Mouse (Mus musculus) thymus, postnatal 0 days (tissue): Measurements from ENCODE around the gene Ptges. TPM values are rescaled to one million over a fixed set of nuclear protein-coding genes. Genes with fewer than 3 reads are reported as not detected.
A peak's percentile ranks its signal among the peaks of the same experiment; 100 is the strongest.

Source experiments
- DNase-seq: peaks from one replicate; pipeline ENCODE4 v3.0.0-alpha.2; 2015; ENCODE audit warnings: low spot score
- polyA plus RNA-seq: library from polyadenylated mRNA; unstranded; fragments of >200 nt; fragmentation: Nextera tagmentation; extraction: Ambion mirVana; gene quantifications from 2 replicates; pipeline ENCODE4 v1.2.1, GENCODE M21; 2015

Gene Ptges
- polyA plus RNA-seq, 1 experiment from 2014 or later = 3.2 TPM

DNA sequence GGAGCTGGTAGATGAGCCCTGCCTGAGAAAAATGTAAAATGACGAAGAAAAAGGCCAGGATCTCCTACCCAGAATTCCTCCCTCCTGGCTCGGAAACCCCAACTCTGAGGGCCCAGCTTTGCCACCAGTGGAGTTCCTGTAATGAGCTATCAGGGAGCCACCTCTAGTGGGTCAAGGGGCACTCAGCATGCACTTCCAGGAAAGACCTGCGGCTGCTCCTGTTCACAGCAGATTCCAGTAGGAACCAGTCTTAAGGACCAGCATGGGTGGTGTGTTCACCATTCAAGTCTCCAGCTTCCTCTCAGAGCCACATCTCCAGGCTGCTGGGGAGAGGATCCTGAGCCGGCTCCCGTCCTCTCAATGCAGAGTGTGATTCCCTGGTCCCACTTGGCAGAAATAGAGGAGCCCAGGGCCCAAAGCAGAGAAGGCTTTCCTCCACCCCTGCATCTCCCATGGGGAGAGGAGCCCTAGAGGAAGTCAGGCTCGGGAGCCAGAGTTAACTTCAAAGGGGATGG, 28.0 kb downstream of the Ptges start:
- no peak for DNase-seq

DNA sequence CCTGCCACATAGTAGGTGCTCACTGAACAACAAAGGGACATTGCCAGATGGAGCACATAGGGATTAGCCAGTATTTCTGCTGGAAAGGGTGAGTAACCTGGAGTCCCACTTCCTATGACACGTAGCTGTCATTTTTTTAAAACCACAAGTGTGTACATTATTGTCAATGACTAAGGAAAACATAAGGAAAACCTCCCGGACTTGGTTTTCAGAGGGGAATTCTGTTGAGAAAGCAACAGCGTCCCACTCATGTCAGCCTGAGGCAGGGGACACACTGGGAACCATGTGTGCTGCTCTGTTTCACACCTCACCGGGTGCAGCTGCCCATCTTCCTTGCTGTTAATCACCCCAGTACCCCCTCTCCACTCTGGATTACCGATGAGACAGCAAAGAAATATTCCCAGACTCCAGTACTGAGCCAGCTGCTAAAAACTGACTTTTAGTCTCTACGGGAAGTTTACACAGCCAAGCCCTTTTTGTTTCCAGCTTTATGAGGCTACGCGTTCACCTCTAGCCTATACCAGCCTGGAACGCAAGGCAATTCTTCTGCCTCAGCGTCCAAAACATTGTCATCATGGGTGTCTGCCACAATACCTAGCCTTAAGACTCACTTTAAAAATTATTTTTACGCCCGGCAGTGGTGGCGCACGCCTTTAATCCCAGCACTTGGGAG, 30.1 kb downstream of the Ptges start:
- no peak for DNase-seq

DNA sequence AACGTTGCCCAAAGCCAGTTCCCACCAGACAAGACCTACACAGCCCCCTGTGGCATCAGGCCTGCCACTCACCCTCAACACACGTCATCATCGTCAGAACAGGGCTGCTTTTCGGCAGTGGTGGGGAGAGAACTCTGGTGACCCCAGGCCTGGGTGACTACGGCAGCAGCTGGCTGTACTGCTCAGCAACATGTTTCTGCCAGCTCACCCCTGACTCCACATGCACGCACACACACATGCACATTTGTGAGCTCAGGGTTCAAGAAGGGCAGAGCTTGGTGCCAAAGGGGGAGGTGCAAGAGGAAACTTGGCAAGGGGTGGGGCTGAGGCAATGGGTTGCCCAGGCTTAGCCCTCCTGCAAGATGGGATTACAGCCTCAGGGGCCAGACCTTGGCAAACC, 32.4 kb downstream of the Ptges start:
- DNase-seq = peak; percentile 38

DNA sequence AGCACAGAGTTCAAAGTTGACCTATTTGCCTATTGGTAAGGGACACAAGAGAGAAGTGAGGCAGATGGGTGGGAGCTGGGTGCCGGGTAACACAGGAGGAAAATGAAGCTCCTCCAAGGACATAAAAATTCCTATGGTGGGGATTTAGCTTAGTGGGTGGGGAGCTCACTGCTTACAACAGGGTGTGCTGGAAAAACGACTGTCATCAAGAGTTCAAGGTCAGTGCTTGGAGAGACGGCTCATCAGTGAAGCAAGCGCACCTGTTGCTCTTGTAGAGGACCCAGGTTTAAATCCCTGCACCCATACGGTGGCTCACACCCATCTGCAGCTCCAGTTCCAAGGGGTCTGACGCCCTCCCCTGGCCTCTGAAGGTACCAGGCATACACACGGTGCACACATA, 35.7 kb downstream of the Ptges start:
- no peak for DNase-seq

DNA sequence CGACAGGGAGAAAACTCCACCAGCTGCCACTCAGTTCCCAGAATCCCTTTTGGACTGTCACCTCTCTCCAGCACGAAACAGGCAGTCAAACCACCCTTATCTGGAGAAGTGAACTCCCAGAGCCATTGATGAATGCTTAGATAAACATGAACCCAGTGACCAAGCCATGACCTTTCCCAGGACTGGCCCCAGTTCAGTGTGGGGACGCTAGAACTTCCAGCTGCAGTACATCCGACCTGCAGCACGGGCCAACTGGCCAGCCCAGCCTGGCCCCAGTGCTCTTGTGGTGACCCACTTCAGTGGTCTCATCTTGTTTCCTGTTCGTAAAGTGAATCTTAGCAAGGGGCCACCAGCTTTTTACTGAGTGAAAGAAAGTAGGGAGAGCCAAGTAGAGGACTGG, 36.3 kb downstream of the Ptges start:
- no peak for DNase-seq

DNA sequence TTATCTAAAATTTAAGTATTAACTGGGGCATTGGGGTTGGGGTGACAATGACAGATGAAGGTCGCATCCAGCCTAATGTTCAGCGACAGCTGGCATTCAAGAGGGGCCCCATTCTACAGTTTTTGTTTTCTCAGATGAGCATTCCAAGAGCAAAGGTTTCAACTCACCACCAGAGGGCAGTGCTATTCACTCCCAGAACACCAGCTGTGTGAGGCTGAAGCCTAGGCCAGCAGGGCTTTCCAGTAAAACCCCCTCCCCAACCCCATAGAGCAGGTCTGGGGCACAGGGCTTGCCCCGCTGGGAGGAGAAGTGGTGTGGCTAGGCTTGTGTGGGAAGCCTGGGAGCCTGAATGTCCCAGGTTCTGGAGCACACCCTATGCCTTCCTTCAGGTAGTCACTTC, 38.7 kb downstream of the Ptges start:
- peak; percentile 63 for DNase-seq

DNA sequence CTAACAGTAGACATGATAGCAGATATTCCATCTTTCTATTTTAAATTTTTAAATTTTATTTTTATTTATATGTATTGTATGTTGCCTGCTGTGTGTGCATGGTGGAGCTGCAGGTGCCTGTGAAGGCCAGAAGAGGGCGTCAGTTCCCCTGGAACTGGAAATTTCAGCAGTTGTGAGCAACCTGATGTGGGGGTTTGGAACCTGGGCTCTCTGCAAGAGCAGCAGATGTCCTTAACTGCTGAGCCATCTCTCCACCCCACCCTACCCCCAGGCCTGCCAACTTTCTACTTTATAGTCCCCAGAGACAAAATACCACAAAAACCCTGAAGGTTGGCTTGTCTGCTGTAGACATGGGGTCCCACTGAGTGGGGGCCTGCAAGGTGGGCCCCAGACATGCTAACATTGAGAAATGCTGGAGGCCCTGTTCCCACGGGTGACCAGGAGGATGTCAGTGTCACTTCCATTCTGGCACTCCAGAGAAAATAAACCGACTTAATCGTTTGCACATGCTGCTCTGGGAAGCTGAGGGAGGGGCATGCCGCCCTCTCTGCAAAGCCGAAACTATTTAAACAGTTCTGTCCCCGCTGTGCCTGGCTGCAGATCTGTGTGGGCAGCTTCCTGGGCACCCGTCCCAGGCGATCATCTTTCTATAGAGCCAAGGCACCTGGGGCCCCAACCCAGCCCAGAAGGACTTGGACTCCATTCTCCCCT, 44.1 kb downstream of the Ptges start:
- no peak for DNase-seq

DNA sequence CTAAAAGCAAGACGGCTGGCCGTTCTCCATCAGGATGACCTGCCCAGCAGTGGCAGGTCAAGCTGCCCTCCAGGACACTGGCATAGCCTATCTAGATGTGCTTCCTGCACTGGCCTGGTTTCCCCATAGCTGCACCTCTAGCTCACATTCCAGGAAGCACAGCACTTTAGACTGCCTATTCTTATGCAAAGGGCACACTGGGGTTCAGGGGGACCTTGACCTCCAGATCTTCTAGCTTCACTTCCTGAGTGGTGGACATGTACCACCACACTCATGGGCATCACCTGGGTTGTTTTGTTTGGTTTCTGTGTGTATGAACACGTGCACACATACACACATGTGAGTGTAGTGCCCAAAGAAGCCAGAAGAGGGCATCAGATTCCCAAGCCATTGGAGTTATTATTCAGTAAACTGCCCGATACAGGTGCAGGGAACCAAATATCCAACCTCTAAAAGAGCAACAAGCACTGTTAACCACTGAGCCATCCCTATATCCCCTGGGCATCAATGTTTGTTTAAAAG, 44.8 kb downstream of the Ptges start:
- DNase-seq = no peak

DNA sequence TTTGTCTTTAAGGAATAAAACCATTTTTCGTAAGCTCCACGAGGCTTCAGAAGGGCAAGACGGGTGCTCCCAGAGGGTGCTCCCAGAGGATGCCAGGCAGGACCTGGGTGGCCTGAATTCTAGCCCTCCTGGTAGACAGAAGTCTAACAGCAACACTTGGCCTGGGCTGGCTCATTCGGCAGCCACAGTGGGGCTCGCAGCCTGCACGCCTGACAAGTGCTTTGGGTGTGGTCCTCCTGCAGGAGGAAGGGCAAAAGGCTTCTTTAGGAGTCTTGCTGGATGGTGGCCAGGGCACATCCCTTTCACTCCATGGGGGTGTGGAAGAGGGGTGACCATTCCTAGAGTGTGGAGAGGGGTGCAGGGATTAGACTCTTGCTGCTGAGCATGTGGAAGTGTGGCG, 48.4 kb downstream of the Ptges start:
- no peak for DNase-seq

DNA sequence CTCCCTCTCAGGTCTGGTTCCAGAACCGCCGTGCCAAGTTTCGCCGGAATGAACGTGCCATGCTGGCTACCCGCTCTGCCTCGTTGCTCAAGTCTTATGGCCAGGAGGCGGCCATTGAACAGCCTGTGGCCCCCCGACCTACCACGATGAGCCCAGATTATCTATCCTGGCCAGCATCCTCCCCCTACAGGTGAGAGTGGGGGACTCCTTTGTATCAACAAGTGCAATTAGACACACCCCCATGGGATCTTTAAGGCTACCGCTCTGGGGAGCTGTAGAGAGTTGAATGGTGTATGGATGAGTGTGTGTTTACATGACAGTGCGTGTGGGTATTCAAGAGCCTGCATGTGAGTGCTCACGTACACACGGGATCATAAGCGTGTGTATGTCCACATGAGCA, 50.2 kb downstream of the Ptges start:
- no peak for DNase-seq

DNA sequence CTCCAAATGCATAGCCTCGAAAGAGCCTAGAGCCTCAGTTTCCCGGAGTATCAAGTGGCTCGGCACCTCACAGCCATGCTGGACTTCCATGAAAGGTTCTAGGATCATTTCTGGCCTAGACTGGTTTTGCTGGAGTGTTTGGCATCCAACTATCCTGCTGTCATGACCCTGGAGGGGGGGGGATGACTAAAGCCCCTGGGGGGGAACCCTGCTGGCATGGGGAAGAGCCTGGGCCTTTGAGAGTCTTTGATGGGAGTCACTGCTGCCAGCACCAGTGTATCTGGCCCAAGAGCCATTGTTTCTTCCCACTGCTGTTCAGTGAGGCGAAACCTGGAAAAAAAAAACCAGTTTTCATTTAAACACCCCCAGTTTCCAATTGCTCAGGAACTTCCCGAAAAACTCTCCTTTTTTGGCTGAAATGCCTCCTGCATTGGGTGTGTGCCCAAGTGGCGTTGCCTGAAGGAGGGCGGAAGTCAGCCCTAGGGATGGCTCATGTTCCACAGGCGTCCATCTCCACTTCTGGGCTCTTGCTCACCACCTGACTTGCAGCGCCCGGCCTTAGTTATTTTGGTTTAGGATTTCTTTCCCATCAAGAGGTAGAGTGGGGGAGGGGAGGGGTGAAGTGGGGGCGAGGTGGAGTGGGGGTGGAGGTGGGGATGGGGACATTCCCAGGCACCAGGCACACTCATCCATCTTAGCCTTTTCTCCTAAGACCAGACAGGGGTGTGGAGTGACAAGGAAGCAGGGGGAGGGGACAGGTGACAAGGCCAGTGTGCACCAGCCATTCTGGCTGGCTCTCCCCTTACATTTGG, 53.8 kb downstream of the Ptges start:
- no peak for DNase-seq

DNA sequence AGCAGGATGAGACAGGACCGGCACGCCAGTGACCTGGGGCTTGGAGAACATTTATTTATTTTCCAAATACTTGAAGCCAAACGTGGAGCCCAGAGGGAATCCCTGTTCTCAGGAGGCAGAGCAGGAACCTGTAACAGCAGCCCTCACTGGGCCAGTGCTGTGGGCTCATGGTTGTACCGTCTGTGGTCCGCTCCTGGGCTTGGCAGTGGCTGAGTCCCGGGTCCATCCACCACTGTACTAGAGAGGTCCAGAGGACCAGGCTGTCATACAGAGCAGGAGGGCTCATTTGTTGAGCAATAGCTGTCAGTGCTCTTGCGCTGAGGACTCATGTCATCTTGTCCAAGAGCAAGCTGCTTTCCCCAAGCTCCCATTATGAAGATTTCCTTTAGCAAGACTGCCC, 54.6 kb downstream of the Ptges start:
- no peak for DNase-seq

DNA sequence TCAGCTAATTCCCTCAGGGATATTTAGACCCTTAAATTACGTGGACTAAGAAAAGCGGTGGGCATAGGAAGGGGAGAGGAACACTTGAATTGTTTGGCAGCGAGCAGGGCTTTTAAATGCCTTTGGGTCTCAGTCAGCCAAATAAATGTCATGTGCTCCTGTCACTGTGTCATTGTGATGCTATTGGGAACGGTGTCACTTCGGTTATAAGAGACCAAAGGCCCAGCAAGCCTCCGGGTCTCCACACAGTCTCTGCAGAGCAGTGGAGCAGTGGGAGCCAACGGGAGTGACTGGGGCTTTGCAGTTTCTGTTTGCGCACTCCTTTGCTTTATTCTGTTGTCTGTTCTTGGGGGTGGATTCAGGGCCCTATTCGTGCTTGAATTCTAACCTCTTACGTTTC, 55.2 kb downstream of the Ptges start:
- DNase-seq = no peak

DNA sequence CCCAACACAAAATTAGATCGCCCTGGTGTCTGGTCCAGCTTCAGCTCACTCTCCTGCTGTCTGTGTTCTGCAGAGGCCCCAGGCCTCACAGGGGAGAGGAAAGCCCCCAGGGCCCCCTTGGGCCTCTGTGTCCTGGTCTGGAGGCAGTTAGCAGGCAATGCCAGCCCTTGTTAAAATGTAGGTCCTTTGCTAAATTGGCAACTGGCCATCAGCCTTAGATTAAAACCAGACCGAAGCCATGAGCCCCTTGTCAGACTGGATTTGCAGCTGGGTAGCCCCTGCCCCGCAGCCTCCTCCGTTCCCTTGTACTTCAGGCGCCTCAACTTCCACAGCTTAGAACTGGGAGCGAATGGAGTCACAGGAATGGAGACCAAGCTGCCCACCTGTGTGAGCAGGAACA, 57.0 kb downstream of the Ptges start:
- no peak for DNase-seq

DNA sequence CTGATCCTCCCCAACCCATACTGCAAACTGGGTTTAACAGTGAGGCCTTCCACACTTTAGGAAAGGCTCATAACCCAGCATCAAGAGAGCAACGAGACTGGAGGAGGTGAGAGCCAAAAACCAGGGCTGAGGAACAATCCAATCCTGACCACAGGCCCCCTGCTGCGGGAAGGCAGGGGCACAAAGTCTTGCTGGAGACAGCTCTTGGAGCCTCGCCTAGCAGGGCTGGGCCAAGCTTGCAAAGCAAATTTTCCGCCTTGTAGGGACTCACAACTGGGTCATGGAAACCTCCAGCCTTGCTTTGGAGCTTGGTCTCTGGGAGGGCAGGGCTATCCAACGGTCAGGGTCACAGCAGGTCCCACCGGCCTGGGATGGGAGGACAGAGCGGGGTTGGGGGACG, 58.8 kb downstream of the Ptges start:
- no peak for DNase-seq

DNA sequence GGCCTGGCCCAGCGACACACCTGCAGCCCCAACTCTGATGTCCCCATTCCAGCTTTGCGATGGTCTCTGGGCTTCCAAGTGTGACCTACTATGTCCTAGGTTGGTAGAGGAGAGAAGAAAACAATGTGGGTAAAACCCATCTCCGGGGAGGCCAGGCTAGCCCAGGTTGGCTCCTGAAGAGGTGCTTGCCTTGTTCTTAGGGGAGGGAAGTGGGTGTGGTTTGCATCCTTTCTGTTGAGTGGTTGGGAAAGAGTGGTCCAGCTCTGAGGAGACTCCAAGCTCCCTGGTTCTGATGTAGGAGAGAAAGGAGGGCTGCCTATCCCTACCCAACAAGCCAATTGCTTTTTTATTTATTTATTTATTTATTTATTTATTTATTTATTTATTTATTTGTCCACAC, 64.2 kb downstream of the Ptges start:
- no peak for DNase-seq

DNA sequence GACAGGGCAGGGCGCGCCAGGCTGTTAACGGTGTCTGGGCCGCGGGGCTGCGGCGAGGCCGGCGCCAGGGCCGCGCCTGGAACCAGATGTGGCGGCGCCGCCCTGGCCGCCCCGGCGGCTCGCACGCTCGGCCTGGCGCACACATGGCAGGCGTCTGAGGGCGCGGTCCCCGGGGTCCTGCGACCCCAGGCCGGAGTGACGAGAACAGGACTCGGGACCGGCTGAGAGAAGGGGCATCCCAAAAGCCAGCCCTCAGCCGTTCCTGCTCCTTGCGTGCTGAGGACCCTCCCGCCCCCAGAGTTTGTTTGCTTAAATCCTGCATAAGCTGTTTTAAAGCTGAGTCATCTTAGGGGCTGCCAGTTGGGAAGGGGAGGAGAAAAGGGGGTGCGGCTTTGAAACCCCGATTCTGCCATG, 64.7 kb downstream of the Ptges start:
- no peak for DNase-seq

DNA sequence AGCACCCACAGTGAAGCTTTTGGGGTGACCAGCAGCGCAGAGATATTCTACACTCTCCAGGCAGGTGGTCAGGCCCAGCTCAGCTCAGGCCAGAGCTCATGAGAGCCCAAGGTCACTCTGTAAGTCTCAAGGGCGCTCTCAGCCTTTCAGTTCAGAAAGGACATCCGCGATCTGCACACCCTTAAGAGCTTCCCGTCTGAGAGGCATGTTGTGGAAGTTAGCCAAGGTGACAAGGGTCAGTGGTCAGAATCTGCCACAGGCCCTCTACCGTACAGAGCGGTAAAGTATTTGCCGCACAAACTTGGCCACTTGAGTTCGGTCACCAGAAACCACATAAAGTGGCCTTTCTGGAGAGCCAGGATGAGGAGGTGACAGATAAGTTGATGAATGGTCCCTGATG, 66.1 kb downstream of the Ptges start:
- DNase-seq = no peak

DNA sequence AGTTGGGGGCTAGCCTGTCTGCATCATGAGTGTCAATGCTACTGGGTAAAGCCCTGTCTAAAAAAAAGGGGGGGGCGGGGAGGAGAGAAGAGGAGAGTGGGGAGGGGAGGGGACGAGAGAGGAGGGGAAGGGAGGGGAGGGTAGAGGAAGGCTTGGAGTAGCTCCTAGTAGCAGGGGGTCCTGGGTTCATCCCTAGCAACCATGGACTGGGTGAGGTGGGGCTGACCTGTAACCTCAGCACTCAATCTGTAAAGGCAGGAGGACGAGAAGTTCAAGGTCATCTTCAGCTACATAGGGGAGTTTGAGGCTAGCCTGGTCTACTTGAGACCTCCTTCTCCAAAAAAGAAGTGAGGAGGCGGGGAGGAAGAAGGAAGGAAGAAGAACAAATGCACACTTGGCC, 67.6 kb downstream of the Ptges start:
- no peak for DNase-seq

DNA sequence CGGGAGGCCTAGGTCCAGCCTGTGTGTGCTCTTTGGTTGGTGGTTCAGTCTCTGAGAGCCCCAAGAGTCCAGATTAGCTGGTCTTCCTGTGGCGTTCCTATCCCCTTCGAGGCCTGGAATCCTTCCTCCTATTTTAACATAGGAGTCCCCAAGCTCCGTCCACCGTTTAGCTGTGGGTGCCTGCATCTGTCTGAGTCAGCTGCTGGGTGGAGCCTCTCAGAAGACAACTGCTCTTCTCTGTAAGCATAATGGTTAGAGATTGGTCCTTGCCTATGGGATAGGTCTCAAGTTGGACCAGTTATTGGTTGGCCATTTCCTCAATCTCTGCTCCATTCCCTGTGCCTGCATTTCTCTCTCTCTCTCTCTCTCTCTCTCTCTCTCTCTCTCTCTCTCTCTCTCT, 69.9 kb downstream of the Ptges start:
- DNase-seq = no peak

DNA sequence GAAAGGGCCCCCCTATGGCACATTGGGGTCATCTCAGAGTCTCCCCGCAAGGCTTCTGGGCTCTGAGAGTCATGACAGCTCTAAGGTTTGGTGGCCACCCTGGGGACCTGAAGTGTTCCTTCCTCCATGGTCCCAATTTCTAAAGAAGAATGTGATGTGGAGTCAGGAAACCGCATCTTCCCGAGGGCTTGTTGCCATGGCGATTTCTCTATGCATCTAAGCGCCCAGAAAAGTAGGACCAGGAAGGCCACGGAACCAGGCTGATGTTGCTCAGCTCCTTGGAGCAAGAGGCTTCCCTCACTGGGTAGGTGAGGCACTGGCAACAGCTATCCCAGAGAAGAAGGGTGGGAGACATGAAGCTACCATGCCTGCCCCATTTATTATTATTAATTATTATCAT, 72.6 kb downstream of the Ptges start:
- no peak for DNase-seq

DNA sequence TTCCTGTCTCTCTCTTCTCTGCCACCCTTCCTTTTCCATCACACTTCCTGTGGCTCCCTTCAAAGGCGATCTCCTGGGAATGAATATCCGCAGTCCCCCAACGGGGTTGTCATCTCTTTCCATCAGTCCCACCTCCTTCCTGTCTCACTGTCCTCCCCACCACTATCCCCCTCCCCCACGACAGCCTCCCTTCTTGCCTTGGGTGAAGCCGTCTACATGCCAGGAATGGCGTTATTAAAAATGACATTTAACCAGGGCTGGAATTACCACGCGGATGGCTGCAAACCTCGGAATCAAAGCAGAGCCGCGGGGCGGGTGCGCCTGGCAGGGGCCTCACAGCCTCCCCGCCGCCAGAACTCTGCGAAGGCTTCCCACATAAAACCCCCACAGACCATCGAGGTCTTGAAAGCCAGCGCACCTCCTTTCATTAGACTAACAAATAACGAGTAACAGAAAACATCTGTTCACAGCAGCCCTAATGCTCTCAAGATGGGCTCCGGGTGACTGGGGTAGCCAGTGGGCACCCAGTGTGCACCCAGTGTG, 76.8 kb downstream of the Ptges start:
- no peak for DNase-seq
